ENCODE assay signal across 11 mouse cellular contexts in the genomic region with DNA sequence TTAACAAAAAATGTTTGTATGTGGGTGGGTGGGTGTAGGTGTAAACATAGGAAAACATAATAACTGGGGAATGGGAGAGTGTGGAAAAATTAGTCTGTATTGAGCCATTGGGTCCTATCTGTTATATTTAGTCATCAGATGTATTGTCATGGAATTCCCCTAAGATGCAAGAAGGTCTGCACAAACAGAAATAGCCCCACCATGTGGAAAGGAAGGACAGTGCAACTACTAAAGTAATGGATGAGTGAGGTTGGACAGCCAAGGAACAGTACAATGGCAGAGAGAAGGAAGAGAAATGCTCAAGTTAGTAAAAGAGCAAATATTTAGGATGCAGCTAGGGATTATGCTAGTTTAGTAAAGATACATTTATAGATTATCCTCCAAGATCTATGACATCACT. TPM values are rescaled to one million over a fixed set of nuclear protein-coding genes. Genes with fewer than 3 reads are reported as not detected.
DNase-seq lines count a peak whose midpoint lies in the region; ATAC-seq and TF ChIP-seq lines count a peak whose summit lies in the region.
"Had no signal": no experiment of that assay in that cellular context is flagged by ENCODE, and none has a peak within 500 bp of the region (broad histone marks: within the 10 kb centered on the region; RNA-seq: fewer than 3 reads in every experiment).

No protein-coding gene starts in this region.

- no peak for TF ChIP-seq POLR2A in thymus, adult 2 months (IDR thresholded peaks at IDR 0.05; ENCODE audit: control insufficient read depth, extremely low read depth, insufficient read depth, low read length, poor library complexity)

- DNase-seq in forebrain, embryonic 11.5 days (ENCODE audit: low spot score) = no peak
- peak; percentile 6 for DNase-seq in lung, postnatal 36 days
- DNase-seq in lung, postnatal 25 days (ENCODE audit: low spot score) = no peak
- DNase-seq in c-Kit-positive CD71-positive TER-119-positive erythroid progenitor cells, embryonic 14.5 days (ENCODE audit: low spot score) = peak; percentile 11
- peak; percentile 52 for DNase-seq in retina, postnatal 1 day
- no peak for DNase-seq in urinary bladder, postnatal 14 days (ENCODE audit: low spot score)
- DNase-seq in thymus, adult 2 months = no peak
- DNase-seq: heart, postnatal 36 days; thymus, postnatal 14 days had no signal

- no peaks in the 10 kb centered on the region for H3K9me3 ChIP-seq in forebrain, embryonic 16.5 days (ENCODE audit: control insufficient read depth, low read length)
- H3K9me3 ChIP-seq in forebrain, embryonic 11.5 days (ENCODE audit: control insufficient read depth, low read length) = no peaks in the 10 kb centered on the region
- H3K9me3 ChIP-seq: embryonic facial prominence, embryonic 15.5 days had no signal

- H3K36me3 ChIP-seq in forebrain, embryonic 16.5 days (ENCODE audit: control insufficient read depth, insufficient read depth) = peaks cover 9% of the 10 kb centered on the region
- peaks cover 25% of the 10 kb centered on the region; the same call in 1 of the 2 replicates for H3K36me3 ChIP-seq in forebrain, embryonic 11.5 days (ENCODE audit: control insufficient read depth, insufficient read depth, low read length)
- H3K36me3 ChIP-seq in thymus, adult 2 months (ENCODE audit: control insufficient read depth, insufficient read depth, low read length) = peaks cover 72% of the 10 kb centered on the region

- 0 out of 2 replicates have a peak, but pooled peaks have one; percentile 38 for ATAC-seq in forebrain, embryonic 16.5 days
- ATAC-seq in forebrain, embryonic 11.5 days (replicated peaks; ENCODE audit: low FRiP score) = no peak

- H3K27ac ChIP-seq in forebrain, embryonic 16.5 days (ENCODE audit: low read length) = no peak overlapping the region
- H3K27ac ChIP-seq in forebrain, embryonic 11.5 days (ENCODE audit: low read depth, low read length) = no peak overlapping the region
- no peak overlapping the region for H3K27ac ChIP-seq in thymus, adult 2 months (ENCODE audit: control insufficient read depth, insufficient read depth, low read length)
- H3K27ac ChIP-seq: embryonic facial prominence, embryonic 15.5 days had no signal

- no peak for TF ChIP-seq CTCF in thymus, adult 2 months (IDR thresholded peaks at IDR 0.05; ENCODE audit: borderline replicate concordance, control insufficient read depth, extremely low read depth, insufficient read depth, low read length, poor library complexity)

- no peak overlapping the region for H3K9ac ChIP-seq in forebrain, embryonic 16.5 days (replicated peaks; ENCODE audit: low read depth, low read length)
- H3K9ac ChIP-seq in forebrain, embryonic 11.5 days (ENCODE audit: low read length) = no peak overlapping the region
- H3K9ac ChIP-seq: embryonic facial prominence, embryonic 15.5 days had no signal

- no peaks in the 10 kb centered on the region for H3K4me1 ChIP-seq in forebrain, embryonic 16.5 days (replicated peaks; ENCODE audit: control insufficient read depth, insufficient read depth, low read length)
- no peaks in the 10 kb centered on the region for H3K4me1 ChIP-seq in forebrain, embryonic 11.5 days (replicated peaks; ENCODE audit: control insufficient read depth, insufficient read depth, low read length)
- no peaks in the 10 kb centered on the region for H3K4me1 ChIP-seq in thymus, adult 2 months (replicated peaks; ENCODE audit: control insufficient read depth, insufficient read depth, low read length)
- H3K4me1 ChIP-seq: embryonic facial prominence, embryonic 15.5 days had no signal

- no peak overlapping the region for H3K4me2 ChIP-seq in forebrain, embryonic 16.5 days (ENCODE audit: low read length)
- H3K4me2 ChIP-seq in forebrain, embryonic 11.5 days (ENCODE audit: low read depth, low read length, severe bottlenecking) = no peak overlapping the region
- H3K4me2 ChIP-seq: embryonic facial prominence, embryonic 15.5 days had no signal

- H3K4me3 ChIP-seq in forebrain, embryonic 16.5 days (replicated peaks; ENCODE audit: low read length) = no peak overlapping the region
- H3K4me3 ChIP-seq in forebrain, embryonic 11.5 days (ENCODE audit: low read depth, low read length) = no peak overlapping the region
- H3K4me3 ChIP-seq in thymus, adult 2 months (ENCODE audit: control insufficient read depth, insufficient read depth, low read length) = no peak overlapping the region
- H3K4me3 ChIP-seq: embryonic facial prominence, embryonic 15.5 days had no signal

- no peaks in the 10 kb centered on the region for H3K27me3 ChIP-seq in forebrain, embryonic 16.5 days (replicated peaks; ENCODE audit: control insufficient read depth, insufficient read depth, low read length)
- no peaks in the 10 kb centered on the region for H3K27me3 ChIP-seq in forebrain, embryonic 11.5 days (ENCODE audit: control insufficient read depth, insufficient read depth, low read length)
- no peaks in the 10 kb centered on the region for H3K27me3 ChIP-seq in thymus, adult 2 months (ENCODE audit: control insufficient read depth, insufficient read depth, low read length)
- H3K27me3 ChIP-seq: embryonic facial prominence, embryonic 15.5 days had no signal

RNA-seq across cellular contexts. Expression of a gene that starts 33.4 kb away (rescaled TPM):
- polyA plus RNA-seq in forebrain, embryonic 16.5 days (2015; fragmentation: Nextera tagmentation; extraction: Ambion mirVana) = 10.5 and 13.5 TPM in 2 replicates
- polyA plus RNA-seq in forebrain, embryonic 11.5 days (2014; fragmentation: Nextera tagmentation; extraction: Ambion mirVana) = 51.3 and 57.3 TPM in 2 replicates
- polyA plus RNA-seq in thymus, adult 2 months (2012; rRNA removed) = 9.0 and 10.3 TPM in 2 replicates

RNA-seq across cellular contexts. Expression of a gene that starts 35.3 kb away (rescaled TPM):
- polyA plus RNA-seq in forebrain, embryonic 16.5 days (2015; fragmentation: Nextera tagmentation; extraction: Ambion mirVana) = 2.1 and 3.4 TPM in 2 replicates
- polyA plus RNA-seq in forebrain, embryonic 11.5 days (2014; fragmentation: Nextera tagmentation; extraction: Ambion mirVana) = 5.0 and 5.4 TPM in 2 replicates
- 0.37 and 0.40 TPM in 2 replicates for polyA plus RNA-seq in thymus, adult 2 months (2012; rRNA removed)

Comparison
In these comparisons a context has a peak if more than half of its experiments do, and no peak if none do; other contexts are left out.
1. DNase-seq: peak in lung, postnatal 36 days (single experiment), c-Kit-positive CD71-positive TER-119-positive erythroid progenitor cells, embryonic 14.5 days (single experiment) and retina, postnatal 1 day (single experiment); none in forebrain, embryonic 11.5 days (single experiment), lung, postnatal 25 days (single experiment), urinary bladder, postnatal 14 days (single experiment) and thymus, adult 2 months (single experiment).